Mouse (Mus musculus) heart, postnatal 0 days (tissue): ENCODE data around the gene Klhl29.

ENCODE experiments used
- CTCF ChIP-seq: IDR thresholded peaks from 2 replicates; pipeline ENCODE4 v1.5.1; 2016; ENCODE audit warnings: antibody characterized with exemption, control low read depth, low read depth
- EP300 ChIP-seq: IDR thresholded peaks from 2 replicates; pipeline ENCODE4 v1.6.1; 2016; ENCODE audit warnings: antibody characterized with exemption, low read depth

GRCm38 (mm10) chr12:5243867-5244266, 131.6 kb downstream of the Klhl29 start:
- no peak for TF ChIP-seq CTCF
- no peak for TF ChIP-seq EP300
